Mouse (Mus musculus): ENCODE results near the gene Aplp2.

DNA sequence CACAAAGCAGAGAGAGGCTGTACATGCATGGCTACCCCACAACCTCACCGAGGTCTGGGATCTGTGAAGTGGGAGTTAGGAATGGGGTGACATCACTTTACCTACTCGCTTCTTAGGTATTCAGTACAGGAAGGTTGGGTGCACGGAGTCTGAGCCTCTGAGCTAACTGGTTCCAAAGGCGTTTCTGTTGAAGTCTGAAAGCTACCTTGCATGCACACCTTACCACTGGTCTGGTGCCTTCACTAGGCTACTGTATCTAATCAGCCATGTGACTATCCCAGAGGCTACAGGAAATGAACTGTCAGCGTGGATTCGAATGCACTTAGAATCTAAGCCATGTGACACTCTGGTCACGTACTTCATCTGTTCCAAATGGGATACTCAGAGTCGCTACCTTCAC, 55.0 kb downstream of the Aplp2 start:
- TF ChIP-seq TAL1 (IDR thresholded peaks at IDR 0.05; ENCODE audit: low read length) (no peak), GATA1 (IDR thresholded peaks at IDR 0.05; ENCODE audit: low read length) (no peak)

All from erythroblast, embryonic 14.5 days (primary cell).